In the genomic region with DNA sequence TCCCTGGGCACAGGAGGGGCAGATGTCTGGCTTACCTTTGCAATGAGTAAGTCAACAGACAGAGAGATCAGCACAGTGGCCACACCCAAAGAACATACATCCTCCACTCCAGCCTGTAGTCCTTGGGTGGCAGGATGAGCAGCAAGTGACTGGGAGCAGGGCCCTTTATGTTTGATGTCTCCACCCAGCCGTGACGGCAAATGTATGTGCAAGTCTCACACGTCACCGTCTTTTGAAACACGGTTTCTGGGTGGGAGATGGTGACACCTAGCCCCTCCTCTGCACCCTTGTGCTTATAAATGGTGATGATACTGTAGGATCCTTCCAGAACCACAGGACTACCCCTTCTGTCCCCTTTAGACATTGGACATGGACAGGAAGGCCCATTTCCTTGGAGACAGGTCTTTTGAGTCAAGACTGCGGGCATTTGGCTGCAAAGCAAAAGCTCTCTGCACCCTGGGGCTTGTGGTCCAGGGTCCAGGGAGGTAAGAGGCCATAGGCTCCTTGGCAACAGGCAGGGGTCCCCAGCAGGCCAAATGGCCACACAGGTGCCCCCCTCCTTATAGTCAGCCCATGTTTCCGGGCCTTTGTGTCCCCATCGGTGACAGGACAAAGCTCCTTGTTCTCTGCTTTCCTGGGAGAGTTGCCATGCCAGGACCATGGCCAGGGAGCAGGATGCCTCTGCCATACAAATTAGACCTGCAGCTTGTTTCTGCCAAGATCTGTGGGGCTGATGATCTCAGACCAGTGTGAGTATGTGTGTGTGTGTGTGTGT, we compare ENCODE assay signal across 8 mouse cellular contexts. TPM values are rescaled to one million over a fixed set of nuclear protein-coding genes. Genes with fewer than 3 reads are reported as not detected.
DNase-seq lines count a peak whose midpoint lies in the region; ATAC-seq and TF ChIP-seq lines count a peak whose summit lies in the region.
"Had no signal": no experiment of that assay in that cellular context is flagged by ENCODE, and none has a peak within 500 bp of the region (broad histone marks: within the 10 kb centered on the region; RNA-seq: fewer than 3 reads in every experiment).

No protein-coding gene starts in this region.

- peak; percentile 90 for ATAC-seq in hindbrain, embryonic 15.5 days (ENCODE audit: low FRiP score, low read depth)
- 0 out of 2 replicates have a peak, but pooled peaks have one; percentile 7 for ATAC-seq in midbrain, embryonic 11.5 days (ENCODE audit: low FRiP score)
- ATAC-seq in intestine, embryonic 15.5 days = no peak

- no peak overlapping the region for H3K4me3 ChIP-seq in hindbrain, embryonic 15.5 days
- H3K4me3 ChIP-seq in midbrain, embryonic 11.5 days (ENCODE audit: low read depth, low read length) = no peak overlapping the region
- H3K4me3 ChIP-seq in intestine, embryonic 15.5 days (replicated peaks) = no peak overlapping the region
- no peak overlapping the region for H3K4me3 ChIP-seq in kidney, adult 2 months (ENCODE audit: insufficient read depth, low read depth, low read length)

- no peaks in the 10 kb centered on the region for H3K36me3 ChIP-seq in hindbrain, embryonic 15.5 days
- H3K36me3 ChIP-seq in midbrain, embryonic 11.5 days (ENCODE audit: control insufficient read depth, insufficient read depth, low read length) = no peaks in the 10 kb centered on the region
- H3K36me3 ChIP-seq in intestine, embryonic 15.5 days = no peaks in the 10 kb centered on the region
- H3K36me3 ChIP-seq in kidney, adult 2 months (ENCODE audit: control insufficient read depth, insufficient read depth, low read length) = no peaks in the 10 kb centered on the region

- DNase-seq in NIH3T3 (ENCODE audit: low read depth) = peak; percentile 41
- peak; percentile 82 to 88 for DNase-seq in cerebellum, adult 18-20 months
- no peak for DNase-seq in midbrain, embryonic 11.5 days (ENCODE audit: low spot score, missing footprints)
- DNase-seq in lung, postnatal 14 days = no peak
- DNase-seq in kidney, adult 2 months = no peak

- WGBS in hindbrain, embryonic 15.5 days = 54% methylated on average over 8 of the region's 8 CpGs
- WGBS in midbrain, embryonic 11.5 days = 79% methylated on average over 8 of the region's 8 CpGs
- 84% methylated on average over 8 of the region's 8 CpGs for WGBS in intestine, embryonic 15.5 days
- WGBS in kidney, adult 2 months = 75% methylated on average over 8 of the region's 8 CpGs

- no peak overlapping the region for H3K4me2 ChIP-seq in hindbrain, embryonic 15.5 days
- no peak overlapping the region for H3K4me2 ChIP-seq in midbrain, embryonic 11.5 days
- H3K4me2 ChIP-seq in intestine, embryonic 15.5 days (replicated peaks) = no peak overlapping the region

- H3K27ac ChIP-seq in hindbrain, embryonic 15.5 days (replicated peaks) = peak overlapping the region; percentile 64
- no peak overlapping the region for H3K27ac ChIP-seq in midbrain, embryonic 11.5 days (ENCODE audit: low read depth, low read length)
- H3K27ac ChIP-seq in intestine, embryonic 15.5 days = no peak overlapping the region
- no peak overlapping the region for H3K27ac ChIP-seq in kidney, adult 2 months (ENCODE audit: insufficient read depth, low read depth, low read length)
- H3K27ac ChIP-seq: liver, embryonic 14.5 days had no signal

- TF ChIP-seq CTCF in kidney, adult 2 months (conservative IDR thresholded peaks at IDR 0.05; ENCODE audit: insufficient read depth, insufficient read length, low read depth, low read length) = no peak

- no peak for TF ChIP-seq POLR2A in kidney, adult 2 months (IDR thresholded peaks at IDR 0.05; ENCODE audit: low read depth, low read length)

- H3K9me3 ChIP-seq in hindbrain, embryonic 15.5 days = no peaks in the 10 kb centered on the region
- no peaks in the 10 kb centered on the region for H3K9me3 ChIP-seq in midbrain, embryonic 11.5 days (ENCODE audit: control insufficient read depth, low read length)
- no peaks in the 10 kb centered on the region for H3K9me3 ChIP-seq in intestine, embryonic 15.5 days

- no peak overlapping the region for H3K9ac ChIP-seq in hindbrain, embryonic 15.5 days
- H3K9ac ChIP-seq in midbrain, embryonic 11.5 days (ENCODE audit: low read length) = no peak overlapping the region
- H3K9ac ChIP-seq in intestine, embryonic 15.5 days = no peak overlapping the region
- H3K9ac ChIP-seq: liver, embryonic 14.5 days had no signal

- H3K27me3 ChIP-seq in hindbrain, embryonic 15.5 days = no peaks in the 10 kb centered on the region
- no peaks in the 10 kb centered on the region for H3K27me3 ChIP-seq in midbrain, embryonic 11.5 days (ENCODE audit: control insufficient read depth, insufficient read depth, low read length)
- no peaks in the 10 kb centered on the region for H3K27me3 ChIP-seq in intestine, embryonic 15.5 days (replicated peaks)
- H3K27me3 ChIP-seq in kidney, adult 2 months (replicated peaks; ENCODE audit: control insufficient read depth, insufficient read depth, low read length) = no peaks in the 10 kb centered on the region

- H3K4me1 ChIP-seq in hindbrain, embryonic 15.5 days (replicated peaks) = peaks cover 11% of the 10 kb centered on the region; the same call in 1 of the 2 replicates
- no peaks in the 10 kb centered on the region for H3K4me1 ChIP-seq in midbrain, embryonic 11.5 days (ENCODE audit: control insufficient read depth, insufficient read depth, low read length)
- H3K4me1 ChIP-seq in intestine, embryonic 15.5 days (replicated peaks) = no peaks in the 10 kb centered on the region
- no peaks in the 10 kb centered on the region; the same call in 1 of the 2 replicates for H3K4me1 ChIP-seq in kidney, adult 2 months (ENCODE audit: control insufficient read depth, insufficient read depth, low read length)

RNA-seq across cellular contexts. Expression of gene Aldh1l1, which starts 48.7 kb away (rescaled TPM):
- 65.8 and 81.7 TPM in 2 replicates for polyA plus RNA-seq in hindbrain, embryonic 15.5 days (2015; fragmentation: Nextera tagmentation; extraction: Ambion mirVana)
- polyA plus RNA-seq in midbrain, embryonic 11.5 days (2014; fragmentation: Nextera tagmentation; extraction: Ambion mirVana) = 3.7 and 4.1 TPM in 2 replicates
- polyA plus RNA-seq in intestine, embryonic 15.5 days (2015; fragmentation: Nextera tagmentation; extraction: Ambion mirVana) = 17.5 and 19.8 TPM in 2 replicates
- 253 and 260 TPM in 2 replicates for polyA plus RNA-seq in kidney, adult 2 months (2012; rRNA removed)

Comparison
In these comparisons a context has a peak if more than half of its experiments do, and no peak if none do; other contexts are left out.
1. DNase-seq: peak in NIH3T3 (single experiment) and cerebellum, adult 18-20 months (2 of 2); none in midbrain, embryonic 11.5 days (single experiment), lung, postnatal 14 days (single experiment) and kidney, adult 2 months (single experiment).